Mouse (Mus musculus) midbrain, embryonic 11.5 days (tissue): ENCODE data around the gene Mcl1. TPM values are rescaled to one million over a fixed set of nuclear protein-coding genes. Genes with fewer than 3 reads are reported as not detected.
A peak's percentile ranks its signal among the peaks of the same experiment; 100 is the strongest.
"Not testable (repeated sequence)": the region's sequence is repeated elsewhere in the genome, so short reads cannot be mapped to it uniquely, and the experiment has no call there.

ENCODE experiments used
- ATAC-seq: fragments of 200-750 bp; cut with Nextera tagmentation; 2 replicates; pipeline ENCODE4 v1.8.0; 2017; ENCODE audit warnings: moderate TSS enrichment, moderate library complexity; ENCODE audit not compliant: low FRiP score
- DNase-seq: peaks from one replicate; pipeline ENCODE4 v3.0.0; 2015; ENCODE audit warnings: low spot score; ENCODE audit errors: missing footprints
- H3K27ac ChIP-seq: fragments of 300-500 bp; sonication (generic); 2 replicates; pipeline ENCODE4 v1.5.1; 2014; ENCODE audit warnings: low read depth, low read length
- H3K27me3 ChIP-seq: fragments of 300-500 bp; sonication (generic); 2 replicates; pipeline ENCODE4 v1.6.1; 2014; ENCODE audit warnings: mild to moderate bottlenecking, low read length, moderate library complexity, mixed read lengths; ENCODE audit not compliant: control insufficient read depth, insufficient read depth
- H3K36me3 ChIP-seq: fragments of 300-500 bp; sonication (generic); 2 replicates; pipeline ENCODE4 v1.6.1; 2014; ENCODE audit warnings: mild to moderate bottlenecking, low read length, moderate library complexity, mixed read lengths; ENCODE audit not compliant: control insufficient read depth, insufficient read depth
- H3K4me1 ChIP-seq: fragments of 300-500 bp; sonication (generic); 2 replicates; pipeline ENCODE4 v1.6.1; 2014; ENCODE audit warnings: low read length; ENCODE audit not compliant: control insufficient read depth, insufficient read depth
- H3K4me2 ChIP-seq: fragments of 300-500 bp; sonication (generic); 2 replicates; pipeline ENCODE4 v1.6.1; 2014; ENCODE audit warnings: mild to moderate bottlenecking, moderate library complexity
- H3K4me3 ChIP-seq: fragments of 300-500 bp; sonication (generic); 2 replicates; pipeline ENCODE4 v1.5.1; 2014; ENCODE audit warnings: low read depth, low read length
- H3K9ac ChIP-seq: fragments of 300-500 bp; sonication (generic); 2 replicates; pipeline ENCODE4 v1.6.1; 2014; ENCODE audit warnings: low read length
- H3K9me3 ChIP-seq: fragments of 300-500 bp; sonication (generic); 2 replicates; pipeline ENCODE4 v1.6.1; 2016; ENCODE audit warnings: low read length; ENCODE audit not compliant: control insufficient read depth
- WGBS: fragments of 180-500 bp; shearing (Covaris S2); extraction: QIAGEN DNeasy Blood & Tissue Kit; methylation state at CpG from one replicate; pipeline ENCODE4 v1.1.7; 2014; 5-methylcytosine and 5-hydroxymethylcytosine counted together
- polyA plus RNA-seq: library from polyadenylated mRNA; unstranded; fragments of >200 nt; fragmentation: Nextera tagmentation; extraction: Ambion mirVana; gene quantifications from 2 replicates; pipeline ENCODE4 v1.2.1, GENCODE M21; 2014

Gene Mcl1
- polyA plus RNA-seq, 1 experiment from 2014 or later = 74.1 TPM

GRCm38 (mm10) chr3:95668026-95668425 is 9.4 kb downstream of the Mcl1 start:
- no peak overlapping the region for H3K4me3 ChIP-seq
- H3K36me3 ChIP-seq = peaks cover 13% of the 10 kb centered on the region; the same call in 1 of the 2 replicates
- WGBS = 61% methylated on average over 7 of the region's 7 CpGs
- H3K4me2 ChIP-seq = no peak overlapping the region
- H3K27me3 ChIP-seq = no peaks in the 10 kb centered on the region
- no peak overlapping the region for H3K9ac ChIP-seq
- ATAC-seq (no peak), DNase-seq (no peak)
- peaks cover 5% of the 10 kb centered on the region; the same call in 1 of the 2 replicates for H3K4me1 ChIP-seq
- no peak overlapping the region for H3K27ac ChIP-seq
- no peaks in the 10 kb centered on the region for H3K9me3 ChIP-seq

- peaks cover 9% of the 10 kb centered on the region; the same call in 1 of the 2 replicates for H3K36me3 ChIP-seq
- peaks cover 9% of the 10 kb centered on the region for H3K4me1 ChIP-seq
- 82% methylated on average over 7 of the region's 7 CpGs for WGBS
- H3K9ac ChIP-seq = no peak overlapping the region
- ATAC-seq (no peak), DNase-seq (no peak)
- H3K4me3 ChIP-seq = no peak overlapping the region
- no peaks in the 10 kb centered on the region for H3K9me3 ChIP-seq
- no peak overlapping the region for H3K27ac ChIP-seq
- no peak overlapping the region for H3K4me2 ChIP-seq
- no peaks in the 10 kb centered on the region for H3K27me3 ChIP-seq
Observed at GRCm38 (mm10) chr3:95668589-95669308, 10.2 kb downstream of the Mcl1 start.

- H3K27me3 ChIP-seq = no peaks in the 10 kb centered on the region
- peaks cover 9% of the 10 kb centered on the region; the same call in 1 of the 2 replicates for H3K36me3 ChIP-seq
- DNase-seq (no peak), ATAC-seq (no peak)
- no peak overlapping the region for H3K4me2 ChIP-seq
- H3K27ac ChIP-seq = no peak overlapping the region
- no peak overlapping the region for H3K4me3 ChIP-seq
- no peaks in the 10 kb centered on the region for H3K9me3 ChIP-seq
- no peak overlapping the region for H3K9ac ChIP-seq
- 88% methylated on average over 3 of the region's 3 CpGs for WGBS
- peaks cover 11% of the 10 kb centered on the region for H3K4me1 ChIP-seq
Observed at GRCm38 (mm10) chr3:95669309-95669665, 10.7 kb downstream of the Mcl1 start.

- WGBS = 96% methylated on average over 3 of the region's 3 CpGs
- not testable (repeated sequence) for H3K4me3 ChIP-seq, DNase-seq, H3K4me2 ChIP-seq, ATAC-seq, H3K9ac ChIP-seq, H3K9me3 ChIP-seq, H3K27ac ChIP-seq, H3K27me3 ChIP-seq, H3K36me3 ChIP-seq
- H3K4me1 ChIP-seq = peaks cover 11% of the 10 kb centered on the region
Observed at GRCm38 (mm10) chr3:95670419-95670818, 11.8 kb downstream of the Mcl1 start.

GRCm38 (mm10) chr3:95671201-95671600 is 12.6 kb downstream of the Mcl1 start:
- DNase-seq (no peak), ATAC-seq (no peak)
- Histone ChIP-seq H3K4me3 (no peak overlapping the region), H3K4me2 (no peak overlapping the region), H3K36me3 (peaks cover 4% of the 10 kb centered on the region; the same call in 1 of the 2 replicates), H3K27me3 (no peaks in the 10 kb centered on the region), H3K9ac (no peak overlapping the region), H3K9me3 (no peaks in the 10 kb centered on the region), H3K27ac (no peak overlapping the region), H3K4me1 (peaks cover 9% of the 10 kb centered on the region)
- 93% methylated on average over 5 of the region's 5 CpGs for WGBS

GRCm38 (mm10) chr3:95672461-95672860 is 13.9 kb downstream of the Mcl1 start:
- no peaks in the 10 kb centered on the region for H3K27me3 ChIP-seq
- H3K4me3 ChIP-seq = no peak overlapping the region
- peaks cover 4% of the 10 kb centered on the region; the same call in 1 of the 2 replicates for H3K36me3 ChIP-seq
- H3K4me2 ChIP-seq = no peak overlapping the region
- H3K27ac ChIP-seq = no peak overlapping the region
- ATAC-seq (no peak), DNase-seq (no peak)
- 65% methylated on average over 3 of the region's 3 CpGs for WGBS
- H3K9ac ChIP-seq = no peak overlapping the region
- H3K9me3 ChIP-seq = no peaks in the 10 kb centered on the region
- peaks cover 9% of the 10 kb centered on the region for H3K4me1 ChIP-seq

GRCm38 (mm10) chr3:95672861-95673706 is 14.5 kb downstream of the Mcl1 start:
- H3K4me2 ChIP-seq = no peak overlapping the region
- peaks cover 4% of the 10 kb centered on the region; the same call in 1 of the 2 replicates for H3K36me3 ChIP-seq
- peaks cover 7% of the 10 kb centered on the region for H3K4me1 ChIP-seq
- H3K9me3 ChIP-seq = no peaks in the 10 kb centered on the region
- H3K27me3 ChIP-seq = no peaks in the 10 kb centered on the region
- H3K9ac ChIP-seq = no peak overlapping the region
- H3K4me3 ChIP-seq = no peak overlapping the region
- DNase-seq (no peak), ATAC-seq (no peak)
- WGBS = 57% methylated on average over 10 of the region's 10 CpGs
- H3K27ac ChIP-seq = no peak overlapping the region

- Histone ChIP-seq H3K4me2 (no peak overlapping the region), H3K9ac (0 out of 2 replicates have a peak overlapping the region, but pooled peaks have one; percentile 9), H3K4me3 (no peak overlapping the region), H3K27ac (no peak overlapping the region), H3K4me1 (peaks cover 7% of the 10 kb centered on the region), H3K9me3 (no peaks in the 10 kb centered on the region), H3K36me3 (peaks cover 4% of the 10 kb centered on the region; the same call in 1 of the 2 replicates), H3K27me3 (no peaks in the 10 kb centered on the region)
- 26% methylated on average over 11 of the region's 11 CpGs for WGBS
- DNase-seq = no peak
- no peak for ATAC-seq
Observed at GRCm38 (mm10) chr3:95673707-95674211, 15.2 kb downstream of the Mcl1 start.

GRCm38 (mm10) chr3:95674236-95674635 is 15.6 kb downstream of the Mcl1 start:
- Histone ChIP-seq H3K9me3 (no peaks in the 10 kb centered on the region), H3K36me3 (0 out of 2 replicates have a peak, but pooled peaks cover 3% of the 10 kb centered on the region), H3K27ac (no peak overlapping the region; the same call in 1 of the 2 replicates), H3K4me2 (no peak overlapping the region), H3K27me3 (no peaks in the 10 kb centered on the region), H3K4me1 (peaks cover 7% of the 10 kb centered on the region), H3K4me3 (no peak overlapping the region), H3K9ac (no peak overlapping the region)
- DNase-seq (no peak), ATAC-seq (no peak; the same call in 1 of the 2 replicates)
- 32% methylated on average over 2 of the region's 2 CpGs for WGBS
